Mouse (Mus musculus): ENCODE data around the gene Rhob. TPM values are rescaled to one million over a fixed set of nuclear protein-coding genes. Genes with fewer than 3 reads are reported as not detected.

Gene Rhob
- total and polyA plus RNA-seq, 2 experiments from 2014 or later, result 74.1 to 329 TPM

DNA sequence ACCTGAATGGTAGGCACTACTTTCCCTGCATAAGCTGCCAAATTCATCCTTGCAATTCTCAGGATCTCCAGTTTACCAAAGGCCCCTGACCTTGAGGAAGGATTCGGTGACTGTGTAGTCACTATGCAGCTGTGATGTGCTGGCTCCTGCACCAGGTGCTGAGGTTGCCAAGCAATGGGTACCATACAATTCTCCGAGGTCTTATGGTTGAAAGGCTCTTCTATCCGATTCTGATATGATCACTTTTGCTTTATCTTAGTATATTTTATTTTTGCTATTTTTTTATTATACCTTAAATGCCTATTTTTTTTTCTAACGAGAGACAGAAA, 11.2 kb downstream of the Rhob start:
- no peak for ATAC-seq (ENCODE audit: low FRiP score)
- WGBS, result 84% methylated on average over 4 of the region's 4 CpGs
- Histone ChIP-seq H3K36me3 (ENCODE audit: insufficient read depth, low read length) (no peaks in the 10 kb centered on the region), H3K9ac (replicated peaks; ENCODE audit: low read length, poor library complexity, severe bottlenecking) (no peak overlapping the region), H3K9me3 (ENCODE audit: low read length) (no peaks in the 10 kb centered on the region), H3K27ac (ENCODE audit: low read depth, low read length) (no peak overlapping the region), H3K4me3 (ENCODE audit: low read depth, low read length) (no peak overlapping the region), H3K4me2 (ENCODE audit: low read depth, low read length, poor library complexity, severe bottlenecking) (no peak overlapping the region), H3K4me1 (ENCODE audit: insufficient read depth, low read length) (no peaks in the 10 kb centered on the region), H3K27me3 (ENCODE audit: insufficient read depth, low read length) (no peaks in the 10 kb centered on the region)
- TF ChIP-seq CTCF (IDR thresholded peaks at IDR 0.05), result no peak
- no peak for DNase-seq (ENCODE audit: low spot score)

DNA sequence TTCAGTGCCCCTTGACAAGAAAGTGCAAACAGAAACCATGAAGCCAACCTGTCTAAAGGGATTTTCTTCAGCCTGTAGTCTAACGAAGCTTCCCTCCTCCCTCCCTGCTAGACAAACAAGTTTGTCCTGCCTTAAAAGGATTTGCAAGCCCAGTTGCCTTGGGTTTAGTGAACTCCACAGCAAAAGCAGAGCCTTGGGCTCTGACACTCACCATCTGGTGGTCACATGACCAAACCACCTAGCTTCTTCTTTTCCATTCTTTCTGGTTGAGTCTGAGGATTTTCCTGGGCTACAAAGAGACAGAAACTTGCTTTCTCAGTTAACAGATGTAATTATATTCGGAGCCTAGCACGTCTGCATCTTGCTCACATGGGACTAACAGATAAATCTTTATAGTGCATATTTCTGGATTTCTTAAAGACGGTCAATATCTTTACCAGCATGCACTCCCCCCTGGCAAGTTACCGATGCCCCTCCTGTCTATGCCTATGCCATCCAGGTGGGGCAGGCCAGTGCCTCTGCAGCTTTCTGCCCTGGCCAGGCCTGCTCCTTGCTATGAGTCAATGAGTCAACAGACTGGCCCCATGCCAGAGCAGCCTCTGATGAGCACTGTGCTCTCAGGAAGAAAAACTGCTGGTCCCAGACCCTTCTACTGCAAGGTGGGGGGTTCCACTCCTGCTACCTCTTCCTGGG, 11.7 kb downstream of the Rhob start:
- ATAC-seq (ENCODE audit: low FRiP score) (peak; percentile 52; the same call in 1 of the 2 replicates), DNase-seq (ENCODE audit: low spot score) (peak; percentile 66)
- H3K27me3 ChIP-seq (ENCODE audit: insufficient read depth, low read length), result no peaks in the 10 kb centered on the region
- WGBS, result 51% methylated on average over 5 of the region's 5 CpGs
- H3K9ac ChIP-seq (replicated peaks; ENCODE audit: low read length, poor library complexity, severe bottlenecking), result no peak overlapping the region
- TF ChIP-seq CTCF (IDR thresholded peaks at IDR 0.05), result no peak
- H3K36me3 ChIP-seq (ENCODE audit: insufficient read depth, low read length), result no peaks in the 10 kb centered on the region
- no peaks in the 10 kb centered on the region for H3K4me1 ChIP-seq (ENCODE audit: insufficient read depth, low read length)
- H3K9me3 ChIP-seq (ENCODE audit: low read length), result no peaks in the 10 kb centered on the region
- no peak overlapping the region for H3K4me2 ChIP-seq (ENCODE audit: low read depth, low read length, poor library complexity, severe bottlenecking)
- no peak overlapping the region for H3K27ac ChIP-seq (ENCODE audit: low read depth, low read length)
- no peak overlapping the region for H3K4me3 ChIP-seq (ENCODE audit: low read depth, low read length)

DNA sequence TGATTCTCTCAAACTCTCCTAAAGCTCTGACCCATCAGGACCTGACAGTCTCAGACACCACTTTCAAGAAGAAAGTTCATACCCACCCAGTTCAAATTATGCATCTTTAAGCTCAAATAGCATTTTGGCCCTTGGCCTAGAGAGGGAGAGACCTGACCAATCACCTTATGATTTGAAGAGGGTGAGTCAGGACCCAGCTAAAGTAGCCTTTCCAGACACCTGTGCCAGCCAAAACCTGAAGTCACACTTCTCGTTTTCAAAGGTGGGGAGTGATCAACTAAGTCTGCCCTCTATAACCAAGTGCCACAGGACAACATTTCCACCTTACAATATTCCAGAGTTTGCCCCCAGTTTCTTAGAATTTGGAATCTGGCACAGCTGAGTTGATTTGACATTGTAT, 12.5 kb downstream of the Rhob start:
- H3K27ac ChIP-seq (ENCODE audit: low read depth, low read length), result no peak overlapping the region
- H3K4me3 ChIP-seq (ENCODE audit: low read depth, low read length), result no peak overlapping the region
- H3K9me3 ChIP-seq (ENCODE audit: low read length), result no peaks in the 10 kb centered on the region
- no peak overlapping the region for H3K4me2 ChIP-seq (ENCODE audit: low read depth, low read length, poor library complexity, severe bottlenecking)
- no peaks in the 10 kb centered on the region for H3K36me3 ChIP-seq (ENCODE audit: insufficient read depth, low read length)
- no peak for ATAC-seq (ENCODE audit: low FRiP score)
- TF ChIP-seq CTCF (IDR thresholded peaks at IDR 0.05), result no peak
- H3K27me3 ChIP-seq (ENCODE audit: insufficient read depth, low read length), result no peaks in the 10 kb centered on the region
- WGBS, result 74% methylated on average over 1 of the region's 1 CpGs
- no peak for DNase-seq (ENCODE audit: low spot score)
- H3K9ac ChIP-seq (replicated peaks; ENCODE audit: low read length, poor library complexity, severe bottlenecking), result no peak overlapping the region
- H3K4me1 ChIP-seq (ENCODE audit: insufficient read depth, low read length), result no peaks in the 10 kb centered on the region

DNA sequence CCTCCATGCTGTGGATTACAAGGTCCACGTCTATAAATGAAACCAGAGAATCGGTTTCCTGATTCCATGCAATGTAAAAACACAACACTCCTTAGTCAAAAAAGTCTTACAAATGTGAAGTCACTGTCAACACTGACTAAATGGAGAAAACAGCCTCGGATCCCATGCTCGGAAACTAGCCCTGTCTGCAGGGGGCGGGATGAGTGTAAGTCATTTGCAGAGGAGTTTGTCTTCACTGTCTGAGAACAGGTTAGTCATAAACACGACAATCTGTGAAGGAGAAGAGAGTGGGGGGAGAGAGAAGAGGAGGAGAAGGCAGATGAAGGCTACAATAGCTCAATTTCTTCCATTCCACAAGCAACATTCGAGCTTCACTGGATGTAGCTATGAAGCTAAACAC, 14.6 kb downstream of the Rhob start:
- Histone ChIP-seq H3K4me2 (ENCODE audit: low read depth, low read length, poor library complexity, severe bottlenecking) (no peak overlapping the region), H3K4me3 (ENCODE audit: low read depth, low read length) (no peak overlapping the region), H3K27ac (ENCODE audit: low read depth, low read length) (no peak overlapping the region), H3K9me3 (ENCODE audit: low read length) (no peaks in the 10 kb centered on the region), H3K4me1 (ENCODE audit: insufficient read depth, low read length) (no peaks in the 10 kb centered on the region), H3K9ac (replicated peaks; ENCODE audit: low read length, poor library complexity, severe bottlenecking) (no peak overlapping the region), H3K36me3 (ENCODE audit: insufficient read depth, low read length) (no peaks in the 10 kb centered on the region), H3K27me3 (ENCODE audit: insufficient read depth, low read length) (no peaks in the 10 kb centered on the region)
- DNase-seq (ENCODE audit: low spot score), result no peak
- ATAC-seq (ENCODE audit: low FRiP score), result no peak
- 85% methylated on average over 7 of the region's 7 CpGs for WGBS
- TF ChIP-seq CTCF (IDR thresholded peaks at IDR 0.05), result no peak

DNA sequence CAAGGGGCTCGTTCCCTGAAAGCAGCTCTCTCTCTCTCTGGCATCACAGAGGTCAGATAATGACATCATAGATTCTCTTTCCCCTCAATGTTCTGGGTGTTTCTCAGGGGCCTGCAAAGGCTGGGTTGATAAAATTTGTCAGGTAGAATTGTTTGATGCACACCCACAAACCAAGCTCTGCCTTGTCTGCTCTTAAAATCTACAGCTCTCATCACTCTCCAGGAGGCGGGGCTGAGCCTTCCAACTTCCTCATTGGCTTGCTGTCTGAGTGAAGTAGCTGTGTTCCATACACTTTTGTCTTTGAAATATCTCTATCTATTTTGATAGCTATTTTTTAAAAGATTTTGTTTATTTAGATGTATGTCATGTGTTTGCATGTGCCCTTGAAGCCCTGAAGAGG, 17.6 kb downstream of the Rhob start:
- H3K27me3 ChIP-seq (ENCODE audit: insufficient read depth, low read length), result no peaks in the 10 kb centered on the region
- H3K9ac ChIP-seq (replicated peaks; ENCODE audit: low read length, poor library complexity, severe bottlenecking), result no peak overlapping the region
- ATAC-seq (ENCODE audit: low FRiP score) (no peak), DNase-seq (ENCODE audit: low spot score) (no peak)
- H3K4me2 ChIP-seq (ENCODE audit: low read depth, low read length, poor library complexity, severe bottlenecking), result no peak overlapping the region
- no peak overlapping the region for H3K4me3 ChIP-seq (ENCODE audit: low read depth, low read length)
- no peak for TF ChIP-seq CTCF (IDR thresholded peaks at IDR 0.05)
- no peak overlapping the region for H3K27ac ChIP-seq (ENCODE audit: low read depth, low read length)
- no peaks in the 10 kb centered on the region for H3K36me3 ChIP-seq (ENCODE audit: insufficient read depth, low read length)
- H3K9me3 ChIP-seq (ENCODE audit: low read length), result no peaks in the 10 kb centered on the region
- no peaks in the 10 kb centered on the region for H3K4me1 ChIP-seq (ENCODE audit: insufficient read depth, low read length)
- 67% methylated on average over 2 of the region's 2 CpGs for WGBS

DNA sequence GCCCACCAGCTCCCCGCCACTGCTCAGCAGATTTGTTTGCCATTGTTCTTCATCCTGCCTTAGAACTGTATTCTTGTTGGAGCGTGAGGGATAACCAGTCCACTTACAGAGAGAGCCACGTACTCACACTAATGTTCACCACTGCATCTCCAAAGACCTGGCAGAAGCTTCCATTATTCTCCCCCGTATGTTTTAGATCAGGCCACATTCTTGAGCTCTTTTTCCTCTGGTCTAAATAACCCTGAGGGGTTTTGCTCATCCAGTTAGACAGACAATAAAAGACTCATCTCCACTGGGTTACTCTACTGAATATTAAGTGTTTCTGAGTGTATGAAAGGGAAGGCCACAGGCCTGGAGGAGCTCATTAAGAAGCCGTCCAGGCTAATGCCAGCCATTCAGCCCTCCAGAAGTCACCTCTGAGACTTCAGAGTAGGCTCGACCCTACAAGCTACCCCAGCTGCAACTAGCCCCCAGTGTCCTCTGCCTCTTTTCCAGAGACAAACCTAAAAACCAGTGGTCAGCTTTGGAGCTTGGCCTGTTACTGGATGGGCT, 24.9 kb downstream of the Rhob start:
- no peak for DNase-seq (ENCODE audit: low spot score)
- WGBS, result 38% methylated on average over 6 of the region's 6 CpGs
- H3K9ac ChIP-seq (replicated peaks; ENCODE audit: low read length, poor library complexity, severe bottlenecking), result no peak overlapping the region

More for the DNA sequence above, 24.9 kb downstream of the Rhob start:
- no peak for TF ChIP-seq CTCF (IDR thresholded peaks at IDR 0.05)
- H3K4me1 ChIP-seq (ENCODE audit: insufficient read depth, low read length), result no peaks in the 10 kb centered on the region
- no peaks in the 10 kb centered on the region for H3K27me3 ChIP-seq (ENCODE audit: insufficient read depth, low read length)
- H3K9me3 ChIP-seq (ENCODE audit: low read length), result no peaks in the 10 kb centered on the region
- H3K4me3 ChIP-seq (ENCODE audit: low read depth, low read length), result no peak overlapping the region
- H3K4me2 ChIP-seq (ENCODE audit: low read depth, low read length, poor library complexity, severe bottlenecking), result no peak overlapping the region
- no peak overlapping the region for H3K27ac ChIP-seq (ENCODE audit: low read depth, low read length)
- H3K36me3 ChIP-seq (ENCODE audit: insufficient read depth, low read length), result no peaks in the 10 kb centered on the region
- ATAC-seq (ENCODE audit: low FRiP score), result no peak
